Mouse (Mus musculus): ENCODE measurements around the gene Gigyf2. TPM values are rescaled to one million over a fixed set of nuclear protein-coding genes. Genes with fewer than 3 reads are reported as not detected.

The Gigyf2 gene
- polyA plus RNA-seq (2015; fragmentation: Nextera tagmentation; extraction: Ambion mirVana), result 65.9 and 72.9 TPM in 2 replicates

GRCm38 (mm10) chr1:87326742-87327163 lies at the start of gene Gigyf2:
Gene Gigyf2 (plus strand): TSS chr1:87326998.
- Histone ChIP-seq H3K4me1 (peaks cover 14% of the 10 kb centered on the region), H3K27ac (peak within 1 kb of the TSS; percentile 96), H3K36me3 (replicated peaks) (no peaks in the 10 kb centered on the region), H3K9ac (peak within 1 kb of the TSS; percentile 100), H3K9me3 (no peaks in the 10 kb centered on the region), H3K4me3 (peak within 1 kb of the TSS; percentile 99), H3K27me3 (replicated peaks) (no peaks in the 10 kb centered on the region), H3K4me2 (peak within 1 kb of the TSS; percentile 75)
- WGBS, result under 1% methylated on average over 32 of the region's 36 CpGs
- ATAC-seq (replicated peaks), result peak; percentile 98

- no peaks in the 10 kb centered on the region for H3K36me3 ChIP-seq (replicated peaks)
- WGBS, result 80% methylated on average over 5 of the region's 5 CpGs
- H3K4me1 ChIP-seq, result 0 out of 2 replicates have a peak, but pooled peaks cover 6% of the 10 kb centered on the region
- ATAC-seq (replicated peaks), result no peak
- no peaks in the 10 kb centered on the region for H3K9me3 ChIP-seq
- H3K27me3 ChIP-seq (replicated peaks), result no peaks in the 10 kb centered on the region
- no peak overlapping the region for H3K27ac ChIP-seq
- no peak overlapping the region for H3K4me3 ChIP-seq
- no peak overlapping the region for H3K9ac ChIP-seq
- no peak overlapping the region for H3K4me2 ChIP-seq
Measured at GRCm38 (mm10) chr1:87280281-87280680, 46.5 kb upstream of the Gigyf2 start.

- peak; percentile 73; the same call in 1 of the 2 replicates for ATAC-seq (replicated peaks)
- Histone ChIP-seq H3K9me3 (no peaks in the 10 kb centered on the region), H3K4me1 (0 out of 2 replicates have a peak, but pooled peaks cover 6% of the 10 kb centered on the region), H3K4me2 (peak overlapping the region; percentile 18), H3K27me3 (replicated peaks) (no peaks in the 10 kb centered on the region), H3K36me3 (replicated peaks) (no peaks in the 10 kb centered on the region), H3K9ac (no peak overlapping the region), H3K27ac (no peak overlapping the region), H3K4me3 (no peak overlapping the region)
- 18% methylated on average over 20 of the region's 20 CpGs for WGBS
Measured at GRCm38 (mm10) chr1:87281599-87282412, 45.0 kb upstream of the Gigyf2 start.

GRCm38 (mm10) chr1:87282413-87282788 lies 44.4 kb upstream of the Gigyf2 start:
- no peaks in the 10 kb centered on the region for H3K27me3 ChIP-seq (replicated peaks)
- H3K4me3 ChIP-seq, result no peak overlapping the region
- no peak overlapping the region for H3K9ac ChIP-seq
- H3K4me1 ChIP-seq, result 0 out of 2 replicates have a peak, but pooled peaks cover 6% of the 10 kb centered on the region
- H3K27ac ChIP-seq, result no peak overlapping the region
- no peak overlapping the region for H3K4me2 ChIP-seq
- ATAC-seq (replicated peaks), result no peak
- 69% methylated on average over 6 of the region's 6 CpGs for WGBS
- no peaks in the 10 kb centered on the region for H3K9me3 ChIP-seq
- no peaks in the 10 kb centered on the region for H3K36me3 ChIP-seq (replicated peaks)

- 0 out of 2 replicates have a peak, but pooled peaks cover 6% of the 10 kb centered on the region for H3K4me1 ChIP-seq
- no peak overlapping the region for H3K9ac ChIP-seq
- WGBS, result 86% methylated on average over 10 of the region's 10 CpGs
- no peak overlapping the region for H3K4me2 ChIP-seq
- H3K36me3 ChIP-seq (replicated peaks), result no peaks in the 10 kb centered on the region
- H3K4me3 ChIP-seq, result no peak overlapping the region
- no peak overlapping the region for H3K27ac ChIP-seq
- ATAC-seq (replicated peaks), result no peak
- no peaks in the 10 kb centered on the region for H3K9me3 ChIP-seq
- no peaks in the 10 kb centered on the region for H3K27me3 ChIP-seq (replicated peaks)
Measured at GRCm38 (mm10) chr1:87283410-87283960, 43.3 kb upstream of the Gigyf2 start.

GRCm38 (mm10) chr1:87287105-87287504 lies 39.7 kb upstream of the Gigyf2 start:
- H3K36me3 ChIP-seq (replicated peaks), result no peaks in the 10 kb centered on the region
- no peaks in the 10 kb centered on the region for H3K27me3 ChIP-seq (replicated peaks)
- no peak overlapping the region for H3K9ac ChIP-seq
- H3K4me3 ChIP-seq, result no peak overlapping the region
- 47% methylated on average over 2 of the region's 2 CpGs for WGBS
- ATAC-seq (replicated peaks), result no peak
- no peak overlapping the region for H3K4me2 ChIP-seq
- H3K9me3 ChIP-seq, result no peaks in the 10 kb centered on the region
- H3K4me1 ChIP-seq, result 0 out of 2 replicates have a peak, but pooled peaks cover 1% of the 10 kb centered on the region
- no peak overlapping the region for H3K27ac ChIP-seq

GRCm38 (mm10) chr1:87291416-87291815 lies 35.4 kb upstream of the Gigyf2 start:
- no peaks in the 10 kb centered on the region for H3K4me1 ChIP-seq
- H3K9me3 ChIP-seq, result no peaks in the 10 kb centered on the region
- no peak overlapping the region for H3K4me2 ChIP-seq
- H3K36me3 ChIP-seq (replicated peaks), result no peaks in the 10 kb centered on the region
- H3K4me3 ChIP-seq, result no peak overlapping the region
- 51% methylated on average over 8 of the region's 8 CpGs for WGBS
- H3K27me3 ChIP-seq (replicated peaks), result no peaks in the 10 kb centered on the region
- ATAC-seq (replicated peaks), result no peak
- H3K9ac ChIP-seq, result no peak overlapping the region
- H3K27ac ChIP-seq, result no peak overlapping the region

- H3K4me3 ChIP-seq, result no peak overlapping the region
- H3K4me1 ChIP-seq, result no peaks in the 10 kb centered on the region
- 71% methylated on average over 15 of the region's 15 CpGs for WGBS
- H3K4me2 ChIP-seq, result no peak overlapping the region
- no peak overlapping the region for H3K9ac ChIP-seq
- no peak for ATAC-seq (replicated peaks)
- no peaks in the 10 kb centered on the region for H3K27me3 ChIP-seq (replicated peaks)
- no peak overlapping the region for H3K27ac ChIP-seq
- H3K36me3 ChIP-seq (replicated peaks), result no peaks in the 10 kb centered on the region
- no peaks in the 10 kb centered on the region for H3K9me3 ChIP-seq
Measured at GRCm38 (mm10) chr1:87292420-87293190, 34.2 kb upstream of the Gigyf2 start.

GRCm38 (mm10) chr1:87294063-87294710 lies 32.6 kb upstream of the Gigyf2 start:
- Histone ChIP-seq H3K4me1 (no peaks in the 10 kb centered on the region), H3K27ac (no peak overlapping the region), H3K9ac (no peak overlapping the region), H3K4me2 (no peak overlapping the region), H3K9me3 (no peaks in the 10 kb centered on the region), H3K4me3 (no peak overlapping the region), H3K36me3 (replicated peaks) (no peaks in the 10 kb centered on the region), H3K27me3 (replicated peaks) (no peaks in the 10 kb centered on the region)
- WGBS, result 78% methylated on average over 4 of the region's 4 CpGs
- ATAC-seq (replicated peaks), result no peak

GRCm38 (mm10) chr1:87294951-87295350 lies 31.8 kb upstream of the Gigyf2 start:
- Histone ChIP-seq H3K4me1 (no peaks in the 10 kb centered on the region), H3K9ac (no peak overlapping the region), H3K4me2 (no peak overlapping the region), H3K27ac (no peak overlapping the region), H3K4me3 (no peak overlapping the region), H3K9me3 (no peaks in the 10 kb centered on the region), H3K36me3 (replicated peaks) (no peaks in the 10 kb centered on the region), H3K27me3 (replicated peaks) (no peaks in the 10 kb centered on the region)
- ATAC-seq (replicated peaks), result no peak
- 70% methylated on average over 4 of the region's 4 CpGs for WGBS

GRCm38 (mm10) chr1:87297346-87297925 lies 29.4 kb upstream of the Gigyf2 start:
- Histone ChIP-seq H3K27me3 (replicated peaks) (no peaks in the 10 kb centered on the region), H3K4me3 (no peak overlapping the region), H3K4me2 (no peak overlapping the region), H3K9ac (no peak overlapping the region), H3K4me1 (no peaks in the 10 kb centered on the region), H3K36me3 (replicated peaks) (no peaks in the 10 kb centered on the region), H3K27ac (no peak overlapping the region), H3K9me3 (no peaks in the 10 kb centered on the region)
- no peak for ATAC-seq (replicated peaks)
- WGBS, result 92% methylated on average over 10 of the region's 10 CpGs
